Mouse (Mus musculus): ENCODE results near the gene Mfap1b.

GRCm38 (mm10) chr2:121507173-121507950 lies 33.5 kb upstream of the Mfap1b start:
- TF ChIP-seq POLR2A (IDR thresholded peaks at IDR 0.05; ENCODE audit: insufficient read depth, low read depth, low read length): no peak
- TF ChIP-seq CTCF (IDR thresholded peaks at IDR 0.05): no peak
